Mouse (Mus musculus) left cerebral cortex, postnatal 4 days (tissue): ENCODE measurements around the gene Zfand4. TPM values are rescaled to one million over a fixed set of nuclear protein-coding genes. Genes with fewer than 3 reads are reported as not detected.
"Not testable (repeated sequence)": the region's sequence is repeated elsewhere in the genome, so short reads cannot be mapped to it uniquely, and the experiment has no call there.

Experiments
- DNase-seq: peaks from one replicate; pipeline ENCODE4 v3.0.0-alpha.2; 2022
- intact Hi-C: fragments of 180-260 bp; cut with DNase I; formaldehyde crosslinking; loops from one replicate; pipeline ENCODE4 v1.15.1; 2025
- total RNA-seq, 2 experiments: library from RNA; stranded (reverse); gene quantifications; 2 replicates each; pipeline ENCODE4 v1.2.3; 2021

Zfand4 gene
- total RNA-seq, 2 experiments from 2014 or later = 7.5 to 11.6 TPM

GRCm38 (mm10) chr6:116286870-116287575 is 23.0 kb downstream of the Zfand4 start:
- intact Hi-C loops = no loop called here
- no peak for DNase-seq

GRCm38 (mm10) chr6:116311411-116311810 is 47.4 kb downstream of the Zfand4 start:
- no peak for DNase-seq
- intact Hi-C loops = no loop called here

GRCm38 (mm10) chr6:116319259-116319658 is 55.2 kb downstream of the Zfand4 start:
- intact Hi-C loops = no loop called here
- no peak for DNase-seq

- DNase-seq = no peak
- intact Hi-C loops = no loop called here
Measured at GRCm38 (mm10) chr6:116326641-116327040, 62.6 kb downstream of the Zfand4 start.

- intact Hi-C loops = no loop called here
- peak; percentile 43 for DNase-seq
Measured at GRCm38 (mm10) chr6:116331396-116331795, 67.4 kb downstream of the Zfand4 start.

- intact Hi-C loops = no loop called here
Measured at GRCm38 (mm10) chr6:116337466-116337834, 73.4 kb downstream of the Zfand4 start.

GRCm38 (mm10) chr6:116337835-116338501 is 73.9 kb downstream of the Zfand4 start, which contains the start of gene March8:
TSS of gene March8 (plus strand) at chr6:116338024.
- peak; percentile 91 for DNase-seq
- intact Hi-C loops = no loop called here

More at GRCm38 (mm10) chr6:116337466-116337834, 73.4 kb downstream of the Zfand4 start:
- DNase-seq = no peak

GRCm38 (mm10) chr6:116338520-116338919 is 74.5 kb downstream of the Zfand4 start:
- intact Hi-C loops = no loop called here
- no peak for DNase-seq

GRCm38 (mm10) chr6:116339088-116339487 is 75.1 kb downstream of the Zfand4 start:
- no peak for DNase-seq
- intact Hi-C loops = no loop called here

- no peak for DNase-seq
- intact Hi-C loops = no loop called here
Measured at GRCm38 (mm10) chr6:116340521-116340920, 76.5 kb downstream of the Zfand4 start.

GRCm38 (mm10) chr6:116347953-116348352 is 83.9 kb downstream of the Zfand4 start:
- no peak for DNase-seq
- intact Hi-C loops = no loop called here

- intact Hi-C loops = no loop called here
- DNase-seq = no peak
Measured at GRCm38 (mm10) chr6:116349997-116350396, 86.0 kb downstream of the Zfand4 start.

GRCm38 (mm10) chr6:116350643-116351042 is 86.6 kb downstream of the Zfand4 start:
- intact Hi-C loops = no loop called here
- DNase-seq = no peak

GRCm38 (mm10) chr6:116351534-116351933 is 87.5 kb downstream of the Zfand4 start:
- DNase-seq = no peak
- intact Hi-C loops = no loop called here

GRCm38 (mm10) chr6:116353428-116353827 is 89.4 kb downstream of the Zfand4 start:
- DNase-seq = no peak
- intact Hi-C loops = no loop called here

- DNase-seq, intact Hi-C loops: not testable (repeated sequence)
Measured at GRCm38 (mm10) chr6:116356311-116356947, 92.4 kb downstream of the Zfand4 start.

GRCm38 (mm10) chr6:116356948-116357325 is 92.9 kb downstream of the Zfand4 start:
- peak; percentile 10 for DNase-seq
- intact Hi-C loops = no loop called here

- DNase-seq = no peak
- intact Hi-C loops = no loop called here
Measured at GRCm38 (mm10) chr6:116358056-116358455, 94.0 kb downstream of the Zfand4 start.

GRCm38 (mm10) chr6:116359256-116359655 is 95.2 kb downstream of the Zfand4 start:
- no peak for DNase-seq
- intact Hi-C loops = no loop called here

- intact Hi-C loops = no loop called here
- no peak for DNase-seq
Measured at GRCm38 (mm10) chr6:116361463-116361862, 97.4 kb downstream of the Zfand4 start.

- no peak for DNase-seq
- intact Hi-C loops = no loop called here
Measured at GRCm38 (mm10) chr6:116361993-116362392, 98.0 kb downstream of the Zfand4 start.

- DNase-seq = no peak
- intact Hi-C loops = no loop called here
Measured at GRCm38 (mm10) chr6:116367971-116368370, 103.9 kb downstream of the Zfand4 start.
